Mouse (Mus musculus) forebrain, embryonic 15.5 days (tissue): ENCODE data around the gene Gm5148. TPM values are rescaled to one million over a fixed set of nuclear protein-coding genes. Genes with fewer than 3 reads are reported as not detected.
A peak's percentile ranks its signal among the peaks of the same experiment; 100 is the strongest.

Experiments
- ATAC-seq: fragments of 200-750 bp; cut with Nextera tagmentation; replicated peaks from 2 replicates; pipeline ENCODE4 v1.8.0; 2017; ENCODE audit warnings: mild to moderate bottlenecking, moderate TSS enrichment, moderate library complexity
- H3K27ac ChIP-seq: fragments of 300-500 bp; sonication (generic); replicated peaks from 2 replicates; pipeline ENCODE4 v1.5.1; 2015; ENCODE audit warnings: mild to moderate bottlenecking, inconsistent platforms
- H3K27me3 ChIP-seq: fragments of 300-500 bp; sonication (generic); 2 replicates; pipeline ENCODE4 v1.6.1; 2015; ENCODE audit warnings: inconsistent platforms
- H3K36me3 ChIP-seq: fragments of 300-500 bp; sonication (generic); 2 replicates; pipeline ENCODE4 v1.6.1; 2015; ENCODE audit warnings: mild to moderate bottlenecking, inconsistent platforms
- H3K4me1 ChIP-seq: fragments of 300-500 bp; sonication (generic); 2 replicates; pipeline ENCODE4 v1.6.1; 2015; ENCODE audit warnings: inconsistent platforms
- H3K4me2 ChIP-seq: fragments of 300-500 bp; sonication (generic); replicated peaks from 2 replicates; pipeline ENCODE4 v1.6.1; 2015; ENCODE audit warnings: mild to moderate bottlenecking, inconsistent platforms
- H3K4me3 ChIP-seq: fragments of 300-500 bp; sonication (generic); 2 replicates; pipeline ENCODE4 v1.5.1; 2015; ENCODE audit warnings: mild to moderate bottlenecking, inconsistent platforms
- H3K9ac ChIP-seq: fragments of 300-500 bp; sonication (generic); replicated peaks from 2 replicates; pipeline ENCODE4 v1.6.1; 2015; ENCODE audit warnings: mild to moderate bottlenecking, inconsistent platforms
- H3K9me3 ChIP-seq: fragments of 300-500 bp; sonication (generic); 2 replicates; pipeline ENCODE4 v1.6.1; 2016; ENCODE audit warnings: inconsistent platforms
- WGBS: fragments of 180-500 bp; shearing (Covaris S2); methylation state at CpG from one replicate; pipeline ENCODE4 v1.1.7; 2015; ENCODE audit warnings: mixed read lengths; 5-methylcytosine and 5-hydroxymethylcytosine counted together
- polyA plus RNA-seq: library from polyadenylated mRNA; unstranded; fragments of >200 nt; fragmentation: Nextera tagmentation; extraction: Ambion mirVana; gene quantifications from 2 replicates; pipeline ENCODE4 v1.2.1, GENCODE M21; 2015

The Gm5148 gene
- polyA plus RNA-seq, 1 experiment from 2014 or later, result 5.7 TPM

DNA sequence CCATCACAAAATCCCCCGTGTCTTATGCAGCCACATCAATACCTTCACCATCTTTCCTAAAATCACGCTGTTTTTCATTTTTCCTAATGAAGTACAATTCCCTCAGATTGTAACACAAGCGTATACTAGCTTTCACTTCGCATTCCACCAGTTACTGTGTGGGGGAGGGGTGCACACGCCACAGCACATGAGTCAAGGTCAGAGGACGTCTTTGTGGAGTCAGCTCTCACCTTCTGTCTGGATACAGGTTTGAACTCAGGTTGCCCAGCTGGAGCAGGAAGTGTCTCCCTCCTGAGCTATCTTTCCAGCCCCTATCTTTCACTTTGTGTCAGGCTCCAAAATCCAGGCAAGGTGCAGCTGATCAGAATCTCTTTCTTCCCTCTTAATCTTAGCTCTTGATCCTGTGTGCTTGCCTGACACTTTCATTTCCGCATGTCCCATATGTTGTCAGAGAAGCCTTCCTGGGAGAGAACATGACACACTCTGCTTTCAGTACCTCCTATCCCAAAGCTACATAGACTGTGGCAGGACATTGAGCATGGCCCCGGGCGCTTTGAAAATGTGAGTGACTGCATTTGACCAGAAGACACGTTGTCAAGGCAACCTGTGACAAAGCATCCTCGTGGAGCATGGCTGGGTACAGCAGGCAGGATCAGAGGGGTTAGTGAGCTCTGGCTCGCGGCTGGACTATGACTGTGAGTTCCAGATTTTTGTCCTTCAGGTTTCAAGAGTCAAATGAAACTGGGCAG is 50.6 kb downstream of the Gm5148 start:
- ATAC-seq, result no peak; the same call in 1 of the 2 replicates
- Histone ChIP-seq H3K27ac (no peak overlapping the region), H3K4me2 (no peak overlapping the region), H3K9ac (no peak overlapping the region), H3K9me3 (peaks cover 6% of the 10 kb centered on the region; the same call in 1 of the 2 replicates), H3K4me3 (no peak overlapping the region), H3K36me3 (no peaks in the 10 kb centered on the region), H3K4me1 (no peaks in the 10 kb centered on the region), H3K27me3 (no peaks in the 10 kb centered on the region)
- 46% methylated on average over 13 of the region's 13 CpGs for WGBS

DNA sequence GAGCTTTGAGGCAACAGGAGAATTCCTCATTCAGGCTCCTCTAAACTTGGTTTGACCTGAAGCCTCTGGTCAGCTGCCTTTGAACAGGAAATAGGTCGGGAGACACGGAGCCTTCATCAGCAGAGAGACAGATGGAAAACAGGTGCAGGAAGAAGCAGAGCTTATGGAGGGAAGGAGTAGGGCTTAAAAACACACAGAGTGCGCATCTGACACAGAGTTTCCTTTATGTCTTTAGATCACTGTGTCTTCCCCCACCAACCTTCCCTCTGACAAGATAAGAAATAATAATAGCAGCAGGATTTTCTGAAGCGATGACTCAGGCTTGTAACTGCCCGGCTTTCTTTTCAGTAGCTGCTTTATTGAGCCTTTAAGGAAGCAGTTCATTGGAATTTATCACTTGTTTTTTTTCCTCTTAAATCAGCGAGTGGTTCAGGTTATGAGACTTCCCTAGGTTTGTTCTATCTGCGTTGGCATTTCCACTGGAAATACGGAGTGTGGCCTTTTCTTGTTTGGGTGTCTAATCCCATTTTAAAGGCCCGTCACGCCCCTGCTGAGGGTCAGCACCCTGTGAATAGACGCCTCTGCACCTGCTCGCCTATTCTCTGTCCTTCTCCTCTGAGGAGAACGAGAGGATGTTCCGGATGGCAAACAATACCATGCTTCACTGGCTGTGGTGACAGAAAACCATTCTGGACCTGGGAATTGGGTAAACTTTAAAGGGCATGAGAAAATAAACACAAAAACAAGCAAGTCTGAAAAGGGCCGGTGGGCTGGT is 51.8 kb downstream of the Gm5148 start:
- Histone ChIP-seq H3K9me3 (peaks cover 6% of the 10 kb centered on the region; the same call in 1 of the 2 replicates), H3K4me3 (no peak overlapping the region), H3K4me2 (no peak overlapping the region), H3K36me3 (no peaks in the 10 kb centered on the region), H3K9ac (no peak overlapping the region), H3K27ac (no peak overlapping the region), H3K27me3 (no peaks in the 10 kb centered on the region), H3K4me1 (no peaks in the 10 kb centered on the region)
- ATAC-seq, result no peak
- WGBS, result 12% methylated on average over 15 of the region's 15 CpGs

DNA sequence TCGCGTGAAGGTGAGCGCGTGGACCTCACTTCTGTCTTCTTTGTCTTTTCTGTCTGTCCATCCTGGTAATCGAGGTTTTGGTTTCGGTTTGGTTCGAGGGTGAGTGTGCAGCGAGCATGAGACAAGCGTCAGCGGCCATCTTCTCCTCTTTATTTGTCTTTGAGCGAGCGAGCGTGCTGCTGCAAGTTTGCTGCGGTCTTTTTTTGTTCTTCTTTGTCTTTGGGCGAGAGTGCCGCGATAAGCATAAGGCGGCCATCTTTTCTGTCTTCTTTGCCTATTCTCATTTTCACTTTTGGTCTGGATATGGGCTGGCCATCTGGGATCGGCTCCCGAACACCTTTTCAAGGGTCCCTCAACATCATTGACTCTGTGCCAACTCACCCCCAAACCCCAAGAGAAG is 55.2 kb downstream of the Gm5148 start:
- H3K27me3 ChIP-seq, result no peaks in the 10 kb centered on the region
- WGBS, result 99% methylated on average over 20 of the region's 20 CpGs

GRCm38 (mm10) chr3:37668652-37669051 is 55.6 kb downstream of the Gm5148 start:
- Histone ChIP-seq H3K27ac (no peak overlapping the region), H3K9ac (no peak overlapping the region), H3K4me2 (no peak overlapping the region), H3K4me1 (peaks cover 6% of the 10 kb centered on the region; the same call in 1 of the 2 replicates), H3K36me3 (no peaks in the 10 kb centered on the region), H3K27me3 (no peaks in the 10 kb centered on the region), H3K4me3 (no peak overlapping the region), H3K9me3 (peaks cover 6% of the 10 kb centered on the region; the same call in 1 of the 2 replicates)
- WGBS, result 91% methylated on average over 12 of the region's 12 CpGs
- no peak for ATAC-seq

More for the DNA sequence above, 55.2 kb downstream of the Gm5148 start:
- Histone ChIP-seq H3K4me3 (no peak overlapping the region), H3K36me3 (no peaks in the 10 kb centered on the region), H3K9me3 (peaks cover 6% of the 10 kb centered on the region; the same call in 1 of the 2 replicates), H3K27ac (no peak overlapping the region), H3K4me2 (no peak overlapping the region), H3K4me1 (peaks cover 6% of the 10 kb centered on the region; the same call in 1 of the 2 replicates), H3K9ac (no peak overlapping the region)
- ATAC-seq, result no peak

DNA sequence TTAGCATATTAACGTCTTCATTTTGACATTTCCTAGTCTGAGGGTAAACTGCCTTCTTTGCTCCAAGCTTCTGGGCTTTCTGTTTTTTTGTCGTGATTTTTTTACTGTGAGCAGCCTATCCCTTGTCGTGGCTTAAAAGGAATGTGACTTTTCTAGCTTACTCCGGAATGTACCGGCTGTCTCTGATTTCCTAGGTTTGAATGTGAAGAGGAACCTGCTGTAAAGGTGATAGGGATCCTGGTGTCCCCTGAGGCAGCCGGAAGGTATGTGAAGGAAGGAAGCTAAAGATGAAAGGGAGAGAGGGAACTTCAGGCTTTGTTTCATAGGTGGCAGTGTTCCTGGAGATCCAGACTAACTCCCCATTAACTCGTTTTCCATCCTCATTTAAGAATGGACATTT is 56.6 kb downstream of the Gm5148 start:
- Histone ChIP-seq H3K4me3 (no peak overlapping the region), H3K9me3 (peaks cover 6% of the 10 kb centered on the region; the same call in 1 of the 2 replicates), H3K27me3 (no peaks in the 10 kb centered on the region), H3K4me1 (peaks cover 6% of the 10 kb centered on the region; the same call in 1 of the 2 replicates), H3K4me2 (no peak overlapping the region), H3K27ac (no peak overlapping the region), H3K9ac (no peak overlapping the region), H3K36me3 (no peaks in the 10 kb centered on the region)
- WGBS, result 35% methylated on average over 7 of the region's 7 CpGs
- ATAC-seq, result no peak

- no peak overlapping the region for H3K9ac ChIP-seq
- no peaks in the 10 kb centered on the region for H3K36me3 ChIP-seq
- H3K4me3 ChIP-seq, result no peak overlapping the region
- WGBS, result 27% methylated on average over 2 of the region's 2 CpGs
- H3K4me2 ChIP-seq, result no peak overlapping the region
- H3K27ac ChIP-seq, result no peak overlapping the region
- peaks cover 6% of the 10 kb centered on the region; the same call in 1 of the 2 replicates for H3K4me1 ChIP-seq
- no peaks in the 10 kb centered on the region for H3K27me3 ChIP-seq
- H3K9me3 ChIP-seq, result peaks cover 6% of the 10 kb centered on the region; the same call in 1 of the 2 replicates
- ATAC-seq, result no peak
Observed at GRCm38 (mm10) chr3:37667119-37667467, 57.2 kb downstream of the Gm5148 start.

GRCm38 (mm10) chr3:37666291-37667118 is 57.8 kb downstream of the Gm5148 start:
- WGBS, result 19% methylated on average over 9 of the region's 9 CpGs
- Histone ChIP-seq H3K9ac (no peak overlapping the region), H3K4me3 (no peak overlapping the region), H3K27me3 (no peaks in the 10 kb centered on the region), H3K9me3 (peaks cover 6% of the 10 kb centered on the region; the same call in 1 of the 2 replicates), H3K4me1 (peaks cover 6% of the 10 kb centered on the region; the same call in 1 of the 2 replicates), H3K36me3 (no peaks in the 10 kb centered on the region), H3K27ac (no peak overlapping the region), H3K4me2 (no peak overlapping the region)
- ATAC-seq, result peak; percentile 60

Other genes with a start within 250 kb of the Gm5148 start
- 4.3 and 5.6 TPM in 2 replicates for gene Spry1, start 84.5 kb downstream of the Gm5148 start, polyA plus RNA-seq